Mouse (Mus musculus) neural tube, embryonic 12.5 days (tissue): ENCODE measurements at regions not wholly inside any gene's neighbourhood (a gene's known extent, or its start where the extent isn't known, plus 50 kb on each side); places are given as distances from the start of the nearest gene placed in this dataset.

Source experiments
- ATAC-seq: fragments of 200-750 bp; cut with Nextera tagmentation; 2 replicates; pipeline ENCODE4 v1.8.0; 2017; ENCODE audit warnings: low read depth, mild to moderate bottlenecking, moderate TSS enrichment, moderate library complexity; ENCODE audit not compliant: low FRiP score
- H3K27ac ChIP-seq: fragments of 300-500 bp; sonication (generic); 2 replicates; pipeline ENCODE4 v1.5.1; 2016
- H3K27me3 ChIP-seq: fragments of 300-500 bp; sonication (generic); replicated peaks from 2 replicates; pipeline ENCODE4 v1.6.1; 2016; ENCODE audit warnings: mild to moderate bottlenecking
- H3K36me3 ChIP-seq: fragments of 300-500 bp; sonication (generic); 2 replicates; pipeline ENCODE4 v1.6.1; 2016; ENCODE audit warnings: mild to moderate bottlenecking
- H3K4me1 ChIP-seq: fragments of 300-500 bp; sonication (generic); 2 replicates; pipeline ENCODE4 v1.6.1; 2016
- H3K4me2 ChIP-seq: fragments of 300-500 bp; sonication (generic); replicated peaks from 2 replicates; pipeline ENCODE4 v1.6.1; 2016; ENCODE audit warnings: mild to moderate bottlenecking
- H3K4me3 ChIP-seq: fragments of 300-500 bp; sonication (generic); 2 replicates; pipeline ENCODE4 v1.5.1; 2016
- H3K9ac ChIP-seq: fragments of 300-500 bp; sonication (generic); 2 replicates; pipeline ENCODE4 v1.6.1; 2016; ENCODE audit warnings: mild to moderate bottlenecking
- H3K9me3 ChIP-seq: fragments of 300-500 bp; sonication (generic); 2 replicates; pipeline ENCODE4 v1.6.1; 2016; ENCODE audit warnings: mild to moderate bottlenecking
- WGBS: fragments of 180-500 bp; shearing (Covaris S2); methylation state at CpG from one replicate; pipeline ENCODE4 v1.1.7; 2016; 5-methylcytosine and 5-hydroxymethylcytosine counted together

GRCm38 (mm10) chr6:50898792-50899191, 244.6 kb upstream of the Npvf start:
- H3K27me3 ChIP-seq, result no peaks in the 10 kb centered on the region
- no peaks in the 10 kb centered on the region for H3K36me3 ChIP-seq
- no peaks in the 10 kb centered on the region for H3K4me1 ChIP-seq
- WGBS, result 90% methylated on average over 3 of the region's 3 CpGs
- no peak for ATAC-seq
- no peak overlapping the region for H3K4me3 ChIP-seq
- no peaks in the 10 kb centered on the region; the same call in 1 of the 2 replicates for H3K9me3 ChIP-seq
- no peak overlapping the region for H3K27ac ChIP-seq
- no peak overlapping the region for H3K4me2 ChIP-seq
- no peak overlapping the region for H3K9ac ChIP-seq

GRCm38 (mm10) chr6:50915166-50916030, 261.2 kb upstream of the Npvf start:
- whole genome bisulfite sequencing, result 82% methylated on average over 8 of the region's 8 CpGs
- no peaks in the 10 kb centered on the region for H3K9me3 ChIP-seq
- no peaks in the 10 kb centered on the region for H3K27me3 ChIP-seq
- no peak overlapping the region for H3K4me3 ChIP-seq
- H3K4me2 ChIP-seq, result no peak overlapping the region
- no peak for ATAC-seq
- no peaks in the 10 kb centered on the region for H3K4me1 ChIP-seq
- no peak overlapping the region for H3K27ac ChIP-seq
- H3K36me3 ChIP-seq, result no peaks in the 10 kb centered on the region
- no peak overlapping the region for H3K9ac ChIP-seq

- no peaks in the 10 kb centered on the region for H3K9me3 ChIP-seq
- H3K27ac ChIP-seq, result no peak overlapping the region
- H3K27me3 ChIP-seq, result no peaks in the 10 kb centered on the region
- no peak for ATAC-seq
- no peaks in the 10 kb centered on the region for H3K36me3 ChIP-seq
- no peaks in the 10 kb centered on the region for H3K4me1 ChIP-seq
- no peak overlapping the region for H3K4me2 ChIP-seq
- WGBS, result 76% methylated on average over 3 of the region's 3 CpGs
- no peak overlapping the region for H3K4me3 ChIP-seq
- H3K9ac ChIP-seq, result no peak overlapping the region
These were observed 264.0 kb upstream of the Npvf start for GRCm38 (mm10) chr6:50918248-50918647.

GRCm38 (mm10) chr6:50922235-50922634, 268.0 kb upstream of the Npvf start:
- H3K4me2 ChIP-seq, result no peak overlapping the region
- no peak overlapping the region for H3K4me3 ChIP-seq
- 95% methylated on average over 3 of the region's 3 CpGs for WGBS
- H3K36me3 ChIP-seq, result no peaks in the 10 kb centered on the region
- no peak overlapping the region for H3K9ac ChIP-seq
- H3K4me1 ChIP-seq, result peaks cover 4% of the 10 kb centered on the region
- H3K9me3 ChIP-seq, result no peaks in the 10 kb centered on the region
- H3K27ac ChIP-seq, result no peak overlapping the region
- no peak for ATAC-seq
- H3K27me3 ChIP-seq, result no peaks in the 10 kb centered on the region

GRCm38 (mm10) chr6:50924571-50924970, 270.3 kb upstream of the Npvf start:
- no peak overlapping the region for H3K4me2 ChIP-seq
- no peak overlapping the region for H3K4me3 ChIP-seq
- ATAC-seq, result no peak
- no peaks in the 10 kb centered on the region for H3K27me3 ChIP-seq
- no peak overlapping the region for H3K9ac ChIP-seq
- no peaks in the 10 kb centered on the region for H3K9me3 ChIP-seq
- no peak overlapping the region for H3K27ac ChIP-seq
- WGBS, result 25% methylated on average over 5 of the region's 5 CpGs
- no peaks in the 10 kb centered on the region for H3K36me3 ChIP-seq
- peaks cover 4% of the 10 kb centered on the region for H3K4me1 ChIP-seq

- peaks cover 4% of the 10 kb centered on the region for H3K4me1 ChIP-seq
- H3K36me3 ChIP-seq, result no peaks in the 10 kb centered on the region
- H3K4me3 ChIP-seq, result no peak overlapping the region
- no peak overlapping the region for H3K27ac ChIP-seq
- H3K9me3 ChIP-seq, result no peaks in the 10 kb centered on the region
- no peak overlapping the region for H3K9ac ChIP-seq
- no peaks in the 10 kb centered on the region for H3K27me3 ChIP-seq
- ATAC-seq, result no peak
- WGBS, result 13% methylated on average over 7 of the region's 7 CpGs
- no peak overlapping the region for H3K4me2 ChIP-seq
These were observed 270.8 kb upstream of the Npvf start for GRCm38 (mm10) chr6:50924998-50925397.

- H3K4me2 ChIP-seq, result no peak overlapping the region
- H3K27me3 ChIP-seq, result no peaks in the 10 kb centered on the region
- no peak overlapping the region for H3K27ac ChIP-seq
- WGBS, result 79% methylated on average over 1 of the region's 1 CpGs
- peaks cover 4% of the 10 kb centered on the region for H3K4me1 ChIP-seq
- no peaks in the 10 kb centered on the region for H3K9me3 ChIP-seq
- ATAC-seq, result no peak
- no peak overlapping the region for H3K9ac ChIP-seq
- no peaks in the 10 kb centered on the region for H3K36me3 ChIP-seq
- no peak overlapping the region for H3K4me3 ChIP-seq
These were observed 272.1 kb upstream of the Npvf start for GRCm38 (mm10) chr6:50926313-50926712.

- H3K36me3 ChIP-seq, result no peaks in the 10 kb centered on the region
These were observed 275.3 kb upstream of the Npvf start for GRCm38 (mm10) chr6:50929503-50929902.

GRCm38 (mm10) chr6:50933510-50933909, 279.3 kb upstream of the Npvf start:
- Histone ChIP-seq H3K9ac (no peak overlapping the region), H3K4me3 (no peak overlapping the region), H3K4me2 (no peak overlapping the region), H3K27me3 (no peaks in the 10 kb centered on the region), H3K9me3 (no peaks in the 10 kb centered on the region), H3K27ac (no peak overlapping the region), H3K4me1 (peaks cover 5% of the 10 kb centered on the region; the same call in 1 of the 2 replicates), H3K36me3 (no peaks in the 10 kb centered on the region)
- 94% methylated on average over 6 of the region's 6 CpGs for WGBS
- no peak for ATAC-seq

More at GRCm38 (mm10) chr6:50929503-50929902, 275.3 kb upstream of the Npvf start:
- 88% methylated on average over 9 of the region's 9 CpGs for WGBS
- no peak overlapping the region for H3K4me3 ChIP-seq
- ATAC-seq, result no peak
- no peak overlapping the region for H3K27ac ChIP-seq
- H3K4me2 ChIP-seq, result no peak overlapping the region
- H3K9ac ChIP-seq, result no peak overlapping the region
- H3K9me3 ChIP-seq, result no peaks in the 10 kb centered on the region
- H3K27me3 ChIP-seq, result no peaks in the 10 kb centered on the region
- H3K4me1 ChIP-seq, result peaks cover 7% of the 10 kb centered on the region

- 67% methylated on average over 10 of the region's 10 CpGs for WGBS
- peaks cover 5% of the 10 kb centered on the region; the same call in 1 of the 2 replicates for H3K4me1 ChIP-seq
- no peak overlapping the region for H3K27ac ChIP-seq
- H3K4me3 ChIP-seq, result no peak overlapping the region
- H3K27me3 ChIP-seq, result no peaks in the 10 kb centered on the region
- H3K4me2 ChIP-seq, result no peak overlapping the region
- no peak for ATAC-seq
- H3K36me3 ChIP-seq, result no peaks in the 10 kb centered on the region
- no peak overlapping the region for H3K9ac ChIP-seq
- no peaks in the 10 kb centered on the region for H3K9me3 ChIP-seq
These were observed 280.0 kb upstream of the Npvf start for GRCm38 (mm10) chr6:50934245-50934644.

- Histone ChIP-seq H3K36me3 (no peaks in the 10 kb centered on the region), H3K27ac (no peak overlapping the region), H3K27me3 (no peaks in the 10 kb centered on the region), H3K9me3 (no peaks in the 10 kb centered on the region), H3K4me1 (peaks cover 5% of the 10 kb centered on the region; the same call in 1 of the 2 replicates), H3K4me3 (no peak overlapping the region), H3K4me2 (no peak overlapping the region), H3K9ac (no peak overlapping the region)
- ATAC-seq, result no peak
- WGBS, result 88% methylated on average over 8 of the region's 8 CpGs
These were observed 282.1 kb upstream of the Npvf start for GRCm38 (mm10) chr6:50936306-50936705.

GRCm38 (mm10) chr6:50937094-50937493, 282.9 kb upstream of the Npvf start:
- no peak for ATAC-seq
- Histone ChIP-seq H3K4me3 (no peak overlapping the region), H3K9ac (no peak overlapping the region), H3K4me1 (peaks cover 5% of the 10 kb centered on the region; the same call in 1 of the 2 replicates), H3K27ac (no peak overlapping the region), H3K9me3 (no peaks in the 10 kb centered on the region), H3K36me3 (no peaks in the 10 kb centered on the region), H3K4me2 (no peak overlapping the region), H3K27me3 (no peaks in the 10 kb centered on the region)
- 30% methylated on average over 9 of the region's 9 CpGs for WGBS

- no peaks in the 10 kb centered on the region for H3K36me3 ChIP-seq
- peaks cover 4% of the 10 kb centered on the region; the same call in 1 of the 2 replicates for H3K4me1 ChIP-seq
- H3K4me3 ChIP-seq, result no peak overlapping the region
- ATAC-seq, result no peak
- no peaks in the 10 kb centered on the region for H3K27me3 ChIP-seq
- WGBS, result 35% methylated on average over 7 of the region's 7 CpGs
- no peak overlapping the region for H3K9ac ChIP-seq
- no peaks in the 10 kb centered on the region for H3K9me3 ChIP-seq
- no peak overlapping the region for H3K4me2 ChIP-seq
- no peak overlapping the region for H3K27ac ChIP-seq
These were observed 284.6 kb upstream of the Npvf start for GRCm38 (mm10) chr6:50938879-50939278.
